Mouse (Mus musculus) adrenal gland, adult 8-10 months (tissue): Measurements from ENCODE around the gene B3galt5. TPM values are rescaled to one million over a fixed set of nuclear protein-coding genes. Genes with fewer than 3 reads are reported as not detected.
"Not testable (repeated sequence)": the region's sequence is repeated elsewhere in the genome, so short reads cannot be mapped to it uniquely, and the experiment has no call there.

Experiments
- DNase-seq: peaks from one replicate; pipeline ENCODE4 v3.0.0; 2022
- total RNA-seq, 4 experiments: library from RNA; stranded (reverse); gene quantifications; 2 replicates each; pipeline ENCODE4 v1.2.4; 2022

B3galt5 gene
- total RNA-seq, 4 experiments from 2014 or later: 0.40 to 0.55 (median 0.51) TPM

DNA sequence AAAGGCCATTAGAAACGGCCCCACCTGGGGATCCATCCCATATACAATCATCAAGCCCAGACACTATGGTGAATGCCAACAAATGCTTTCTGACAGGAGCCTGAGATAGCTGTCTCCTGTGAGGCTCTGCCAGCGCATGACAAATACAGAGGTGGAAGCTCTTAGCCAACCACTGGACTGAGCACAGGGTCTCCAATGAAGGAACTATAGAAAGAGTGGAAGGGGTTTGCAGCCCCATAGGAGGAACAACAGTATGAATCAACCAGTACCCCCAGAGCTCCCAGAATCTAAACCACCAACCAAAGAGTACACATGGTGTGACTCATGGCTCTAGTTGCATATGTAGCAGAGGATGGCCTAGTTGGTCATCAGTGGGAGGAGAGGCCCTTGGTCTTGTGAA is 36.1 kb downstream of the B3galt5 start:
- no peak for DNase-seq

- DNase-seq: no peak
Measured at GRCm38 (mm10) chr16:96272929-96273619, 37.5 kb downstream of the B3galt5 start.

DNA sequence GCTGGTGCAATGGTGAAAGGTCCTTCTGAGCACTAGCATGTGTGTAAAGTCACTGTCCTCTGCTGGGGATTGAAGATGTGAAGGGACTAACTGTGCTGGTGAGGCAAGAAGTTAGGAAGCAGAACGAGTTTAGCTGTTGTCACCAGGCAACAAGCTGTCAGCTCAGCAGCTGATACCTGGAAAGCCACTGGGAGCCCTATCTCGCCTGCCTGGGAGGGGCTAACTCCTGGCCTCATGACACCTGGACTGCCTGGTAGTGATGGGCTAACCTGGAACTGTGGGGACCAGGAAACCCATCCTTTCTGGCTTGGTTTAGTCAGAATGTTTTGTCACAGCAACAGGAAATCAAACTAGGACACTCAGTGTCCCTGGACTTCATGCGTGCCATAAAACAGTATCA is 41.0 kb downstream of the B3galt5 start:
- DNase-seq: no peak

DNA sequence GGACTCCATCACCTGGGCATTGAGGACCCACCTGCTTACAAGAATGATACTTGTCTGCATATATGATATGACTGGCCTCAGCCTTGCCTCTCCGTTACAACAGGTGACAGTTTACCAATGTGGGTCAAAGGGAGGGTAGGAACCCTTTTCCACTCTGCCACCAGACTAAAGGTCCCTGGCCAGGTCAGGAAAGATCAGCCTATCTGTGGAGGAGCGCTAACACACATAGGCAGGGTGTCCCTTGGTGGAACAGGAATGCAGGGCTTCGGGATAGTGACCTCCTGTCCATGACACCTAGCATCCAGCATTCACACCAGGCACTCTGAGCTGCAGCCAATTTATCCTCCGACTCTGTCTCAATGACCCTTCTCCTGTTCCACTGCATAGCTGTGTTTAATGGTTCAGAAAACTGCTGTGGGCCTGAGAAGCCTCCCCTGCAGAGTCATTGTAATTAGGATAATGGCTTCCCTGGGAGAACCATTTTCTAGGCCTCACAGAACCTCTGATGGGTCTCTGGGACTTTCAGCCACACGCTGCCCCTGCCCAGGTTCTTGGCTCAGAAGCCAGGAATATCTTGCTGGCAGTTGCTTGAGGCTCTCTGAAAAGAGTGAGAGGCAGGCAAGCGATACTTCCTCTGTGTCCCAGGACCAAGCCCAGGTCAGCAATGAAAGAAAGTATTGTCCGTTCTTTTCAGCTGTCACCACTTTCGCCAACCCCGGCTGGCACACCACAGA is 43.1 kb downstream of the B3galt5 start:
- no peak for DNase-seq

DNA sequence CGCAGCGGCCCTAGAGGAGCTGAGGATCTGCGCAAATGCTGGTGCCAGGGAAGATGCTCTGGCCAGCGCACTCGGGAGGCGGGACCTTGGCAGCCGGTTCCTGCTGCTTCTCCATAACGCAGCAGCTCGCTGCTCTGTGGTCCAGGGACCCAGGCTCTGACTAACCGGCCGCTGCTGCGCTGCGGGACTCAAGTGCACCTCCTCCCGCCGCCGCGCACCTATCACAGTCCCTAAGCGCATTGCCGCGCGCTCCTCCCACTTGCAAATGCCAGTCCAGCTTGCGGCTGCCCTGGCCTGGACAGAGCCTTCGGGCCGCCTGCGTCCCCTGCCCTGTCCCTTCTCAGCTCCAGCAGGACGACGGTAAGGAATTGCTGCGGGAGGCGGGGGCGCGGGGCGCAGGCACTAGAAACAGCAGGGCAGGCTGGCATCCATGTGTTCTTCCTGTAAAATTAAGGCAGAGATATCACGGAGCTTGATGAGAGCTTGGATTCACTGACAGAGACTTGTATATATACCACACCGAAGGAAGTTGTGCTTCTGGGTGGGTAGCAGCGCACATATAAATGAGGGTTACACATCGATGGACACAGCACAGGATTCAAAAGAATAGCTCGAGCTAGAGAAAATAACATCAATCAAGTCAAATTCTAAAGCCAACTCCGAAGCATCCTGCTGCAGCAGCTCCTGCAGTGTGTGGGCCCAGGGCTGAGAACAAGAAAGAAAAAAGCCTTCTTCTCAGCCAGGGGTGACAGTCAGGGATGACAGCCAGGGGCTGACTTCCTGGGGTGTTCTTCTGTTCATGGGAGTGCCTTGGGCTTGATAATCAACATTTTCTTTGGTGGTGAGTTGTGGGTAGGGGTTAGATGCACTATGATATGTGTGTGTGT is 45.4 kb downstream of the B3galt5 start:
- no peak for DNase-seq

DNA sequence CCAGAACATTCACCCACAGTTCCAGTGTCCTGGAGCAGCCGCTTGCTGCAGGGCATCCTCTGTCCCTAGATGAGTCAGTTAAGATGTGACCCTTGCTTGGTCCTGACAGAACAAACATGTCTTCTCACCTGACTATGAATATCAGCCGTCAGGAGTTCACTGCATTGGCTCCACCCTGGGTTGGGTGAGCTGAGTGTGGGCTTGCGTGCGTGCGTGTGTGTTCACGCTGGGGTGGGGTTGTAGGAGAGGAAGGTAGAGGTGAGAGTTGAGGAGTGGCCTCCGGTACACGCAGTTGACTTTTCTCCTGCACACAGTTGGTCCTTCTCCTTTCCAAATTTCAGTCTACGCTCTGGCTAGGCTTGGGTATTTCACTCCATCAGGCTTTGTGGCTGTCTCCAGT is 47.0 kb downstream of the B3galt5 start:
- DNase-seq: no peak

GRCm38 (mm10) chr16:96291885-96292284 is 56.3 kb downstream of the B3galt5 start:
- DNase-seq: no peak

DNA sequence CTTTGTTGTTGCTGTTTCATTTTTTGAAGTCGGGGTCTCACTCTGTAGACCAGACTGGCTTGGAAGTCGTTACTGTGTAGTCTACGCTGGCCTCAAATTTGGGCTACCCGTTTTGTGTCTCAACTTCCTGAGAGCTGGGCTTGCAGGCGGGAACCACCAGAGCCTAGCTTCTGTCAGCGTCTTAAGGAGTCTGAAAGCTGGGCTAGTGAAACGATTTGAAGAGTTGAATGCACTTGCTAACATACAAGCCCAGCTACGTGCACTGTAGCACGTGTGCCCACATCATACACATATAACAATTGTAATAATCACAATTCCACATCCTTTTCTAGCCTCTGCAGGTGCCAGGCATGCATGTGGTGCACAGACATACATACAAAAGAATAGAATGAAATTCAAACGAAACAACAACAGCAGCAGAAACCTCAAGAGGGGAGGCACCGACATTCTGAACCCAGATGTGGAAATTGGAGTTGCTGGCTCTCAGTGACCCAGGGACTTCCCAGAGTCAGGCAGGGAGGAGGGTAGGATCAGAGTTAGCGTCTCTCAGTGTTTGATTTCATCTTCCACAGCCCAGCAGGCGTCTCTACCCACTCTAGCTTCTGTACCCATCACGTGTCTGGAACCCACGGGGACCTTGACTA is 57.1 kb downstream of the B3galt5 start:
- DNase-seq: no peak

GRCm38 (mm10) chr16:96298075-96298474 is 62.5 kb downstream of the B3galt5 start:
- no peak for DNase-seq

DNA sequence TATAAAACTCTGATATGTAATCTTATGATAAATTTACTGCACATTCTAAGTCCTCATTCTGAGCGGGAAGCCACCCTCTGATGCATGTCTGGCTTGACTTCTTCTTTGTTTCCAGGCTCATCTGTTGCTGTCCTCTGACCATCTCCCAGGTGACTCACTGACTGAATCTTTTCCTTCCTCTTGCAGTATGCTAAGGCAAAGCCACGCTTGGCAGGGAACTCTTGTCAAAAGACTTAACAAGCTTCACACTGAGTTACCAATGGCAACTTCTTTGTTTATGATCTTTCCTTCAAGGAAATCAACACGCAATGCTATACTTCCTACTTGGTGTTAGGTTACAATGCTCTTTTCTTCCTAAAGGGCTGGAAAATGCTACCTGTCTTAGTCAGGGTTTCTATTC is 63.0 kb downstream of the B3galt5 start:
- DNase-seq: no peak

- DNase-seq: no peak
Measured at GRCm38 (mm10) chr16:96303356-96303755, 67.8 kb downstream of the B3galt5 start.

GRCm38 (mm10) chr16:96304438-96304837 is 68.8 kb downstream of the B3galt5 start:
- no peak for DNase-seq

DNA sequence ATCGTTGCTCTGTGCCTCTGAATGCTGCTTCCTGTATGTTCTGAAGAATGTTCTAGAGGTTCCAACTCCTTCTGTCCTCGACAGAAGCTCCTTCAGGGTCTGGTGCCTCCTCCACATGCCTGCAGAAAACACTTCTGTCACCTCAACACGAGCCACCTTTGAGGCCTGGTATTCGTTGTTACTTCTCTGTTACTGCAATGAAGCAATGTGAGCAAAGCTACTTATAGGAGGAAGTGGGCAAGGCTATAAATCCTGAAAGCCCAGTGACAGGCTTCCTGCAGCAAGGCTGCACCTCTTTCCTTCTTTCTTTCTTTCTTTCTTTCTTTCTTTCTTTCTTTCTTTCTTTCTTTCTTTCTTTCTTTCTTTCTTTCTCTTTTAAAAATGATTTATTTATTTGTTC is 71.3 kb downstream of the B3galt5 start:
- no peak for DNase-seq

GRCm38 (mm10) chr16:96317803-96318202 is 82.2 kb downstream of the B3galt5 start:
- no peak for DNase-seq

GRCm38 (mm10) chr16:96322739-96323138 is 87.1 kb downstream of the B3galt5 start:
- no peak for DNase-seq

DNA sequence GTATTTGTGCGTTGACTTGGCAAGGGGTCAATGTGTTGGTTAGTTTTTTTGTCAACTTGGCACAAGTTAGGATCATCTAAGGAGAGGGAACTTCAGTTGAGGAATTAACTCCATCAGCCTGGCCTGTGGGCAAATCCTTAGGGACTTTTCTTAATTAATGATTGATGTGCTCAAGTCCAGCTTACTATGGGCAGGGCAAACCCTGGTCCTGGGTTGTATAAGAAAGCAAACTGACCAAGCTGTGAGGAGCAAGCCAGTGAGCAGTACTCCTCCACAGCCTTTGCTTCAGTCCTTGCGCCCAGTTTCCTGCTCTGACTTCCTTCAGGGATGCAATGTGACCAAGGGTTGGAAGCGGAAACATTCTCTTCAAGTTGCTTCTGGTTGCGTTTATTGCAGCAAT is 87.6 kb downstream of the B3galt5 start:
- DNase-seq: no peak

DNA sequence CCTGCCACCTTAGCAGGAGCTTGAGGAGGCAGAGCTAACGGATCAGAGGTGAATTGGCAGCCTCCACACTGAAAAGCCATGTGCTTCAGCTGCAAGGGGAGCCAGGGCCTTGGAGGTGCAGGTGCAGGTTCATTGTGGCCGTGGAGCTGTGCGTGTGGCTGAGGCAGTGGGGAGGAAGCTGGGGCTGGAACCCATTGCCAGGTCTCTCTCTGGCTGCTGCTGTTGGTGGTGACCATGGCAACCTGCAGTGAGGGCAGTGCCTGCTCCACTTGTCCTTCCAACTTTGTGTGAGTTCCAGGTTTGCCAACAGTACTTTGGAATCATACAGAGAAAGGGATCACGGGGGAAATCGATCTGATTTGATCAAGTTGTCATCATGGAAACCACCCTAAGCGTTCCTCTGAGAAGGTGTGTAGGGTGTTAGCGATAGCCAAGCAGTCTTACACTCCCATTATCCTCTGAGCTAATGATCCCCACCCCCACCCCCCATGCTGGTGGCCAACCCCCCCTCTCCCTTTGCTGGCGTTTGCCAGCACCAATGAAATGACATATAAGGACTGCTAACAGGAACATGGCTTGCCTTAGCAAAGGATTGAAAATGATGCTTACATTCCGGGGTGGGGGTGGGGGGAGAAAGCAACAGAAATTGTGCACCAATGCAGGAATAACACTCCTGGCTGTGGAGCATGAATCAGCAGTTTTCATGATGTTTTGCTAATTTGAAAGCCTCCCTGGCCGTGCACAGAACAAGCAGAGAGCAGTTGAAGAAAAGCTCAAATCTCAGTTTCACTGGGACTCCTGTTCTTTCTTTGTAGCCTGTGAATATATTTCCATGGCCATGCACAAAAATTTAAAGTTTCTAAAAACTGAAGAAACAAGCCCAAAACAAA is 90.8 kb downstream of the B3galt5 start:
- peak; percentile 7 for DNase-seq

DNA sequence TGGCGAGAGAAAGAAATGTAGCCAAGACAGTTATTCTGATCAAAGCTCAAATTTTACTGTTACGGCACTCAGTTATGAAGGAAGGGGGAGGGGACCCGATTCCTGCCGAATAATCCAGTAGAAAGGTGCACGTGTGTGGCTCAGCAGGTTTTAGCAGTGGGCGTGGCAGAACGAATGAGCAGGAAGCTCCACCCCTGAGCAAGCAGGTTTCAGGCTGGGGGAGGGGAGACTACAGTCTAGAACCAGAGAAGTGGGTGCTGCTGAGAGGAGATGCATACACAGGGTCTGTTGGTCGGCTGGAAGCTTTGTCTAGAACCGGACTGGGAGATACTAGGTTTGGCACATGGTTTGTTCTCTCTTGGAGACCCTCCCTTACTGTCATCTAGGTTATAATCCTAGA is 91.7 kb downstream of the B3galt5 start:
- not testable (repeated sequence) for DNase-seq

DNA sequence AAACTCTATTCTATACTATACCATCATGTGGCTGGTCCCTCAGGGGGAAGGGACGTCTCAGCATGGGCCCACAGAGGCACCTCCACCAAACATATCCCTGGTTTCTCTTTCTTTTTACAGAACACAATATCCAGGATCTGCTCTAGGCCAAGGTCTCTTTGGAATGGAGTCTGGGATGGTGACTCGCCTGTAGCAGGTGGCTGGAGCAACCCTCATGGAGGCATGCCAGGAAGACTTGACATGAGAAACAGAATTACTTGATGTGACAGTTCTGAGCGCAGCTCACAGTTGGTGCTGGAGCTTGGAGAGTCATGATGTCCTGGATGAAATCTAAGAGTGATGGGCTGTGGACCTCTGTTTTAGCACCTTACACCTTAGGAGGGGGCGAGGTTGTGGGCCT is 104.0 kb downstream of the B3galt5 start:
- DNase-seq: no peak

- DNase-seq: no peak
Measured at GRCm38 (mm10) chr16:96341269-96341668, 105.7 kb downstream of the B3galt5 start.

- no peak for DNase-seq
Measured at GRCm38 (mm10) chr16:96341945-96342344, 106.3 kb downstream of the B3galt5 start.

DNA sequence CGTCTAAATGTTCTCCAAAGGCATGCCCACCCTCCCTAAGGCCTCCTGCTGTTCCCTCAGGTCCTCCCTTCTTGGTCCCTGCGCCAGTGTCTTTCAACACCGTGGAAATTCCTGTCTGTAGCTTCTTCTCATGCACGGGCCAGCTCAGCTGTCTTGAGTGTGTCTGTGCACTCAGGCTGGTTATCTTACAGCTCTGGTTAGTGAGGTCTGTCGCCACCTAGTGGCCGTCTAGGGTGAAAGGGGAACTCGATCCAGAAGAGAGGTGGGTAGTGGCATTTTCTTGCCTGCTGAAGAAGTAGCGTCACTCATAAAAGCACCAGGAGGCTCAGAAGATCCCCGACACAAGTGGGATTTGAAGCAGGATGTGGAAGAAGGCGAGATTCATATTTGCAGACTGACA is 109.5 kb downstream of the B3galt5 start:
- DNase-seq: peak; percentile 39
